Mouse (Mus musculus): ENCODE measurements around the gene Gm20388. TPM values are rescaled to one million over a fixed set of nuclear protein-coding genes. Genes with fewer than 3 reads are reported as not detected.
A peak's percentile ranks its signal among the peaks of the same experiment; 100 is the strongest.

The Gm20388 gene
- polyA plus RNA-seq, 1 experiment, result 18.7 TPM

DNA sequence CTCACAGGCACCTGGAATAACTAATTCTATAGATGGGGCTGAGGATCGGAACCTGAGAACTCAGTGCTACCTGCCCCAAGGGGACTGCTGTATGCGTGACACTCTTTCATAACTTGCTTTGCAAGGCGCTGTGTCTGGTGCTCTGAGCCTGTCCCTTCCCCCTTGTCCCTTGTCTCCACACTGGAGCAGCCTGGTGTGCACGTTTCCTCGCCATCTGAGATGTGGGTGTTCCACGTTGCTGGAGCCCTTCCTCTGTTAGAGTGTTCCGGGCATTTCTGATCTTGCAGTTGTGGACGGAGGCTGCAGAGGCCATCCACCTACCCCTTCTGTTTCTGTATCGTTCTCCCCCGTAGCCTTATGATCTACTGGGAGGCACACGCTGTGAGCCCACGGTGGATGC, 1847.8 kb downstream of the Gm20388 start:
- WGBS, result 66% methylated on average over 12 of the region's 12 CpGs
- Histone ChIP-seq H3K27ac (ENCODE audit: insufficient read depth, low read length) (no peak overlapping the region), H3K4me3 (replicated peaks; ENCODE audit: insufficient read depth, low read depth, low read length) (no peak overlapping the region), H3K4me1 (ENCODE audit: control insufficient read depth, insufficient read depth, low read length) (peaks cover 62% of the 10 kb centered on the region), H3K27me3 (ENCODE audit: control insufficient read depth, insufficient read depth, low read length) (no peaks in the 10 kb centered on the region)
- TF ChIP-seq CTCF (IDR thresholded peaks at IDR 0.05; ENCODE audit: borderline replicate concordance, insufficient read depth, low read depth, low read length), result no peak
- no peak for TF ChIP-seq POLR2A (IDR thresholded peaks at IDR 0.05; ENCODE audit: borderline replicate concordance, insufficient read depth, low read length)
- DNase-seq, result no peak

DNA sequence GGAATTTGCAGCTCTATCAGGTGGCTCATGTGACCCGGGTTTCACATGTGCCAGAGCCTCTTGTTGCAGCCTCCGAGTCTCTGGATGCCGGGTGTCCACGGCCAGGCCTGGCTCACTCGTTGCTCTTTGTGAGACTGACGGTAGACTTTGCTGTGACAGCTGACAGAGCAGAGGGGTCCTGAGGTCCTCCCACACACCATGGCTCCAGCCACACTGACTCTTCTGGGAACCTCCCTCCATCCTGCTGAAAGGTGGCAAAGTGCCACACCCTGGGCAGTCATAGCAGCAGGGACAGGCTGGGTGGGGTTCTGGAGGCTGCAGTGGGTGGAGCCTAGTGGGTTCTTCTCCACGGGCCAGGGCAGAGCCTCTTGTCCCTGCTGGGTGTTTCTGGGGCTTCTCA, 1849.8 kb downstream of the Gm20388 start:
- Histone ChIP-seq H3K27me3 (ENCODE audit: control insufficient read depth, insufficient read depth, low read length) (no peaks in the 10 kb centered on the region), H3K27ac (ENCODE audit: insufficient read depth, low read length) (peak overlapping the region; percentile 8), H3K4me3 (replicated peaks; ENCODE audit: insufficient read depth, low read depth, low read length) (no peak overlapping the region), H3K4me1 (ENCODE audit: control insufficient read depth, insufficient read depth, low read length) (peaks cover 69% of the 10 kb centered on the region)
- DNase-seq, result peak; percentile 68 to 74
- no peak for TF ChIP-seq CTCF (IDR thresholded peaks at IDR 0.05; ENCODE audit: borderline replicate concordance, insufficient read depth, low read depth, low read length)
- TF ChIP-seq POLR2A (IDR thresholded peaks at IDR 0.05; ENCODE audit: borderline replicate concordance, insufficient read depth, low read length), result no peak
- 5% methylated on average over 7 of the region's 7 CpGs for WGBS

DNA sequence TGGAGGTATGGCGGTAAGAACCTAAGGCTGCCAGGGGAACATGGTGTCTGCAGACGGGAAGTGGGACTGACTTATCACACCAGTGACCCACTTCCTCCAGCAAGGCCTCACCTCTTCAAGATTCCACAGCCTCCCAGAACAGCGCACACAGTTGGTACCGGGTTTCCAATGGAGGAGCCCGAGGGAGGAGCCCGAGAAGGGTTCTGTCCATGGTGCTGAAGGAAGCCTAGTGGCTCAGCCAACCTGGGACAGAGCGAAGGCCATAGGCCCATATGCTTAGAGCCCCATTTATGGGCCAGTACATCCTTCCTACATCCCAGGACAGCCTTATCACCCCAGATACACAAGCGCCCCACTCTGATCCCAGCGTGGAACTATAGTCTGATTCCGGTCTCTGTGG, 1850.8 kb downstream of the Gm20388 start:
- Histone ChIP-seq H3K27ac (ENCODE audit: insufficient read depth, low read length) (0 out of 2 replicates have a peak overlapping the region, but pooled peaks have one; percentile 20), H3K4me1 (ENCODE audit: control insufficient read depth, insufficient read depth, low read length) (peaks cover 69% of the 10 kb centered on the region), H3K4me3 (replicated peaks; ENCODE audit: insufficient read depth, low read depth, low read length) (no peak overlapping the region), H3K27me3 (ENCODE audit: control insufficient read depth, insufficient read depth, low read length) (no peaks in the 10 kb centered on the region)
- TF ChIP-seq CTCF (IDR thresholded peaks at IDR 0.05; ENCODE audit: borderline replicate concordance, insufficient read depth, low read depth, low read length), result no peak
- TF ChIP-seq POLR2A (IDR thresholded peaks at IDR 0.05; ENCODE audit: borderline replicate concordance, insufficient read depth, low read length), result no peak
- no peak for DNase-seq
- WGBS, result 50% methylated on average over 10 of the region's 10 CpGs

DNA sequence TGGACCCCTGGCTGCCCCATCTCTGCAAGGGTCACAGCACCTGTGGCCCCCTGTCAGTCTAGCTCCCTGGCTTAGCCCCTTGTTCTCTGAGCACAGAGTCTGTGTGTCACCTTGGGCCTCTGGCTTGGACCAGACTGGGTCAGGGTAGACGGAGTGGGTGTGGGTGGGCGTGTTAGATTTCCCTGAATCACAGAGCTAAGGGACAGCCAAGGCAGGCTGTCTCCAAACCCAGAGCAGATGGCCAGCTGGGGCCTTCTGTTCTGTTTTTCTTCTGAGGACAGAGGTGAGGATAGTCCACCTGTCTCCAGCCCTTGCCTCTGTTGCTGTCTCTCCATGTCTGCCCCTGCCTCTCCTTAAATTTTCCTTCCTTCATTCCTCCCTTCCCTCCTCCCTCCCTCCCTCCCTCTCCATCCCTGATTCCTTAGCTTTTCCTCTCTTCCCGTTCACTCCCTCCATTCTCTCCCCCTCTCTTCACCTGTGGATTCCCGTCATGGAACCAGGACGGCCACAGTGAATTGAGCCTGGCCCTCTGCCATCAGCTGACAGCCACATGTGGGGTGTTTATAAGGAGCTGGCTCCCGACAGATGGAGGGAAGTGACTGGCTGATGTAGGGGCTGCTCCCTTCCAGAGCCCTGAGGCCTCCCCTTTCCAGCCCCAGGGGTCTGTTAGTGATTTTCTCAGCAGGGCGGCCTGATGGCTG, 1852.5 kb downstream of the Gm20388 start:
- H3K4me1 ChIP-seq (ENCODE audit: control insufficient read depth, insufficient read depth, low read length), result peaks cover 86% of the 10 kb centered on the region
- no peak for DNase-seq
- TF ChIP-seq CTCF (IDR thresholded peaks at IDR 0.05; ENCODE audit: borderline replicate concordance, insufficient read depth, low read depth, low read length) (no peak), POLR2A (IDR thresholded peaks at IDR 0.05; ENCODE audit: borderline replicate concordance, insufficient read depth, low read length) (no peak)
- H3K4me3 ChIP-seq (replicated peaks; ENCODE audit: insufficient read depth, low read depth, low read length), result no peak overlapping the region
- H3K27me3 ChIP-seq (ENCODE audit: control insufficient read depth, insufficient read depth, low read length), result no peaks in the 10 kb centered on the region
- no peak overlapping the region for H3K27ac ChIP-seq (ENCODE audit: insufficient read depth, low read length)
- 15% methylated on average over 7 of the region's 7 CpGs for WGBS

DNA sequence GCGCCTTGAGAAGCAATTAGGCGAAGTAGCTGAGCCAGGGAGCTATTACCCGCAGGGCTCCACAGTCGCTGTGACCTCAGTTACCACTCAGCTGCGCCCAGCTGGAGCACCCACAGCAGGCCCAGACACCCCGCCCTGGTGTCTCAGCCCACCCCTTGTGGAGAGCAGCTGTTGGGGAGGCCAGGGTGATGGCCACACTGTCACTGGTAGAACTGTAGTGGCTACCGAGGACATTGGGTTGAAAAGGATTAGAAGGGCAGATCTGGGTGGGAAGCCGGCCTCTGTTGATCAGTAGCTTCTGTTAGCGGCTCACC, 1853.0 kb downstream of the Gm20388 start:
- no peak overlapping the region for H3K4me3 ChIP-seq (replicated peaks; ENCODE audit: insufficient read depth, low read depth, low read length)
- no peaks in the 10 kb centered on the region for H3K27me3 ChIP-seq (ENCODE audit: control insufficient read depth, insufficient read depth, low read length)
- H3K4me1 ChIP-seq (ENCODE audit: control insufficient read depth, insufficient read depth, low read length), result peaks cover 84% of the 10 kb centered on the region
- H3K27ac ChIP-seq (ENCODE audit: insufficient read depth, low read length), result no peak overlapping the region
- no peak for DNase-seq
- 38% methylated on average over 9 of the region's 9 CpGs for WGBS
- TF ChIP-seq CTCF (IDR thresholded peaks at IDR 0.05; ENCODE audit: borderline replicate concordance, insufficient read depth, low read depth, low read length) (no peak), POLR2A (IDR thresholded peaks at IDR 0.05; ENCODE audit: borderline replicate concordance, insufficient read depth, low read length) (no peak)

DNA sequence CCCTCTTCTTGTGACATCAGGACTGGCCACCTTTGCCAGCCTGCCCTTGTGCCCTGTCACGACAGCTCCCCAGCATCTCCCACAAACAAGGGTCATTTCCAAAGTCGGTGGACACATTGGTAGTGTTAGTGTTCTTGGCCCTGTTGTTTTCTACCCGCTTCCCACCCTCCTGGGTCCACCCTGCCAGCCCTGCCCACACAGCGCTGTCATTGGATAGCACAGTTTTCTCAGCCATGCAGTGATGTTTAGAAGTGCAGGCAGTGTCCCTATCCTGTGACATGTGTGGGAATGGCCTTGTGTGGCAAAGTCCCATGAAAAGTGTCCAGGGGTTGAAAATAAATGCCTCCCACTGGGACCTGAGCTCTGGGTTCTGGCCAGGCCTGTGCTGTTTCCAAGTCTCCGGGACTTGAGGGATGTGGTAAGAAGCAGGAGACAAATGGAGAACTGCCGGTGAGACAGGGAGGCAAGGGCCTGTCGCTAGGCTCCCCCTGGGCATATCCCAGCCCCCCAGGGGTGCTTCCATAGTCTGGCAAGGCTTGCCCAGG, 1855.0 kb downstream of the Gm20388 start:
- H3K4me1 ChIP-seq (ENCODE audit: control insufficient read depth, insufficient read depth, low read length), result peaks cover 87% of the 10 kb centered on the region
- no peak for DNase-seq
- no peak for TF ChIP-seq CTCF (IDR thresholded peaks at IDR 0.05; ENCODE audit: borderline replicate concordance, insufficient read depth, low read depth, low read length)
- no peak for TF ChIP-seq POLR2A (IDR thresholded peaks at IDR 0.05; ENCODE audit: borderline replicate concordance, insufficient read depth, low read length)
- H3K4me3 ChIP-seq (replicated peaks; ENCODE audit: insufficient read depth, low read depth, low read length), result no peak overlapping the region
- no peak overlapping the region for H3K27ac ChIP-seq (ENCODE audit: insufficient read depth, low read length)
- no peaks in the 10 kb centered on the region for H3K27me3 ChIP-seq (ENCODE audit: control insufficient read depth, insufficient read depth, low read length)
- WGBS, result 30% methylated on average over 7 of the region's 7 CpGs

DNA sequence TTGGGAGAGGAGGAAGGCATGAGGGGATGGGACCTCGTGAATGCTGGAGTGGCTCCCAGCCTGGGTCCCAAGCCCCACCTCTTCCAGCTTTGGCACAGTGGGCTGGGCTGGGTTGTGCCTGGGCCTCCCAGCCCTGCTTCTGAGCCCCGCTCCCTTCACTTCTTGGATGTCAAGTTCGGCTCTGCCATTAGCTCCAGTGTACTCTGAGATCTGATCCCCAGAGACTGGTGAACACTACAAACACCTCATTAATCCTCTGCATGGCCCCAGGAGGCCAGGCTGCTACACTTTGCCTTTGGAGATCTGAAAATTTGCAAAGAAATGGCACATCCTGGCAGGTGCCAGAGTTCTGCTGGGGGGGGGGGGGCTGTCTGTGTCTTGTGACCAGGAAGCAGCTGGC, 1858.5 kb downstream of the Gm20388 start:
- DNase-seq, result no peak
- no peak for TF ChIP-seq CTCF (IDR thresholded peaks at IDR 0.05; ENCODE audit: borderline replicate concordance, insufficient read depth, low read depth, low read length)
- no peak for TF ChIP-seq POLR2A (IDR thresholded peaks at IDR 0.05; ENCODE audit: borderline replicate concordance, insufficient read depth, low read length)
- Histone ChIP-seq H3K27me3 (ENCODE audit: control insufficient read depth, insufficient read depth, low read length) (no peaks in the 10 kb centered on the region), H3K4me3 (replicated peaks; ENCODE audit: insufficient read depth, low read depth, low read length) (no peak overlapping the region), H3K27ac (ENCODE audit: insufficient read depth, low read length) (peak overlapping the region; percentile 60; the same call in 1 of the 2 replicates), H3K4me1 (ENCODE audit: control insufficient read depth, insufficient read depth, low read length) (peaks cover 76% of the 10 kb centered on the region)
- 41% methylated on average over 3 of the region's 3 CpGs for WGBS

DNA sequence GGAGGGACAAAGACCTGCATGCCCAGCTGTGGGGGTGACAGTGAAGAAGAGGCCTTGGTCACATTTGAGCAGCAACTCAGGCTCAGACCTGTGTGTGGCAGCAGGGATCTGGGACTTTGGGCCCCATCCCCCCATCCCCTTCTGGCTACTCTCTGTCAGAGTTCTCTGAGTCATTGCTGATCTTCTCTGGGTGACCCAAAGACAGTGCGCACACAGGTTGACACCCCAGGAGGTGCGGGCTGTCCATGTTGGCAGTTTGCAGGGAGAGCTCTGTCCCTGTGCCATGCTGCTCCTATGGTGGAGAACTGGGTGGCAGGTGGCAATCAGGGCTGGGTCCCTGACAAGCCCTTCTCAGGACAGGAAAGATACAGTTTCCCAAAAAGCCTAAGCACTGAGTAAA, 1859.0 kb downstream of the Gm20388 start:
- DNase-seq, result peak; percentile 71 to 85
- Histone ChIP-seq H3K27me3 (ENCODE audit: control insufficient read depth, insufficient read depth, low read length) (no peaks in the 10 kb centered on the region), H3K27ac (ENCODE audit: insufficient read depth, low read length) (peak overlapping the region; percentile 60), H3K4me1 (ENCODE audit: control insufficient read depth, insufficient read depth, low read length) (peaks cover 71% of the 10 kb centered on the region), H3K4me3 (replicated peaks; ENCODE audit: insufficient read depth, low read depth, low read length) (no peak overlapping the region)
- WGBS, result 20% methylated on average over 2 of the region's 2 CpGs
- TF ChIP-seq CTCF (IDR thresholded peaks at IDR 0.05; ENCODE audit: borderline replicate concordance, insufficient read depth, low read depth, low read length), result no peak
- TF ChIP-seq POLR2A (IDR thresholded peaks at IDR 0.05; ENCODE audit: borderline replicate concordance, insufficient read depth, low read length), result no peak
